Mouse (Mus musculus) granulocyte monocyte progenitor cell, adult 5-6 weeks (primary cell): ENCODE results near the gene Rps6ka1. TPM values are rescaled to one million over a fixed set of nuclear protein-coding genes. Genes with fewer than 3 reads are reported as not detected.

Experiments
- total RNA-seq, 2 experiments: library from RNA; stranded (forward) in 1 of 2; stranded (reverse) in 1 of 2; fragments of 200-712, 200-1000 nt in 1 of 2; fragments of >200 nt in 1 of 2; fragmentation: Nextera tagmentation in 1 of 2; gene quantifications; 2 replicates each; pipeline ENCODE4 v1.2.3; 2014 to 2017

The Rps6ka1 gene
- total RNA-seq, 2 experiments from 2014 or later = 148 to 174 TPM

Other genes starting within 250 kb of the Rps6ka1 start
- 12.9 and 22.4 TPM in 2 replicates for gene Zdhhc18, start 237.6 kb downstream of the Rps6ka1 start, total RNA-seq (2014; fragmentation: Nextera tagmentation)
- gene Zdhhc18, start 237.6 kb downstream of the Rps6ka1 start, total RNA-seq (2017) = 10.7 and 12.5 TPM in 2 replicates
- 8.7 and 11.5 TPM in 2 replicates for gene Pigv, start 215.2 kb downstream of the Rps6ka1 start, total RNA-seq (2014; fragmentation: Nextera tagmentation)
- gene Pigv, start 215.2 kb downstream of the Rps6ka1 start, total RNA-seq (2017) = 6.6 and 8.1 TPM in 2 replicates
- 125 and 153 TPM in 2 replicates for gene Arid1a, start 131.0 kb downstream of the Rps6ka1 start, total RNA-seq (2014; fragmentation: Nextera tagmentation)
- gene Arid1a, start 131.0 kb downstream of the Rps6ka1 start, total RNA-seq (2017) = 26.6 and 33.2 TPM in 2 replicates
- gene Hmgn2, start 80.9 kb upstream of the Rps6ka1 start, total RNA-seq (2014; fragmentation: Nextera tagmentation) = 1,589 and 1,765 TPM in 2 replicates
- 943 and 964 TPM in 2 replicates for gene Hmgn2, start 80.9 kb upstream of the Rps6ka1 start, total RNA-seq (2017)
- 45.3 and 57.1 TPM in 2 replicates for gene Dhdds, start 113.1 kb upstream of the Rps6ka1 start, total RNA-seq (2014; fragmentation: Nextera tagmentation)
- gene Dhdds, start 113.1 kb upstream of the Rps6ka1 start, total RNA-seq (2017) = 22.8 and 24.8 TPM in 2 replicates
- gene Lin28a, start 131.0 kb upstream of the Rps6ka1 start, total RNA-seq (2014; fragmentation: Nextera tagmentation) = 2.1 and 13.9 TPM in 2 replicates
- 4.0 and 10.5 TPM in 2 replicates for gene Lin28a, start 131.0 kb upstream of the Rps6ka1 start, total RNA-seq (2017)
- not detected in 2 replicates for gene Zfp683, start 166.0 kb upstream of the Rps6ka1 start, total RNA-seq (2014; fragmentation: Nextera tagmentation)
- not detected in 2 replicates for gene Zfp683, start 166.0 kb upstream of the Rps6ka1 start, total RNA-seq (2017)
- gene Crybg2, start 173.0 kb upstream of the Rps6ka1 start, total RNA-seq (2014; fragmentation: Nextera tagmentation) = 0.38 and 1.3 TPM in 2 replicates
- gene Crybg2, start 173.0 kb upstream of the Rps6ka1 start, total RNA-seq (2017) = not detected in 2 replicates
- 240 and 247 TPM in 2 replicates for gene Cd52, start 207.3 kb upstream of the Rps6ka1 start, total RNA-seq (2014; fragmentation: Nextera tagmentation)
- 259 and 330 TPM in 2 replicates for gene Cd52, start 207.3 kb upstream of the Rps6ka1 start, total RNA-seq (2017)
- gene Ubxn11, start 214.8 kb upstream of the Rps6ka1 start, total RNA-seq (2014; fragmentation: Nextera tagmentation) = 14.4 and 30.2 TPM in 2 replicates
- 4.8 and 11.2 TPM in 2 replicates for gene Ubxn11, start 214.8 kb upstream of the Rps6ka1 start, total RNA-seq (2017)
- 841 and 871 TPM in 2 replicates for gene Sh3bgrl3, start 241.0 kb upstream of the Rps6ka1 start, total RNA-seq (2014; fragmentation: Nextera tagmentation)
- 333 and 394 TPM in 2 replicates for gene Sh3bgrl3, start 241.0 kb upstream of the Rps6ka1 start, total RNA-seq (2017)